Mouse (Mus musculus) limb, embryonic 12.5 days (tissue): ENCODE measurements around the gene Mst1. TPM values are rescaled to one million over a fixed set of nuclear protein-coding genes. Genes with fewer than 3 reads are reported as not detected.

ENCODE experiments used
- ATAC-seq: fragments of 200-750 bp; cut with Nextera tagmentation; 2 replicates; pipeline ENCODE4 v1.8.0; 2017; ENCODE audit warnings: low read depth, moderate TSS enrichment; ENCODE audit not compliant: insufficient number of reproducible peaks, insufficient read depth, low FRiP score, low TSS enrichment
- H3K27ac ChIP-seq: fragments of 300-500 bp; sonication (generic); 2 replicates; pipeline ENCODE4 v1.5.1; 2016; ENCODE audit warnings: mild to moderate bottlenecking, moderate library complexity
- H3K27me3 ChIP-seq: fragments of 300-500 bp; sonication (generic); 2 replicates; pipeline ENCODE4 v1.6.1; 2016; ENCODE audit warnings: mild to moderate bottlenecking, moderate library complexity
- H3K36me3 ChIP-seq: fragments of 300-500 bp; sonication (generic); 2 replicates; pipeline ENCODE4 v1.6.1; 2016; ENCODE audit warnings: mild to moderate bottlenecking, moderate library complexity
- H3K4me1 ChIP-seq: fragments of 300-500 bp; sonication (generic); replicated peaks from 2 replicates; pipeline ENCODE4 v1.6.1; 2016
- H3K4me2 ChIP-seq: fragments of 300-500 bp; sonication (generic); 2 replicates; pipeline ENCODE4 v1.6.1; 2016; ENCODE audit warnings: mild to moderate bottlenecking, moderate library complexity
- H3K4me3 ChIP-seq: fragments of 300-500 bp; sonication (generic); replicated peaks from 2 replicates; pipeline ENCODE4 v1.5.1; 2016; ENCODE audit warnings: mild to moderate bottlenecking
- H3K9ac ChIP-seq: fragments of 300-500 bp; sonication (generic); replicated peaks from 2 replicates; pipeline ENCODE4 v1.6.1; 2016; ENCODE audit warnings: mild to moderate bottlenecking, moderate library complexity
- H3K9me3 ChIP-seq: fragments of 300-500 bp; sonication (generic); 2 replicates; pipeline ENCODE4 v1.6.1; 2016; ENCODE audit warnings: mild to moderate bottlenecking, moderate library complexity
- WGBS: fragments of 180-500 bp; shearing (Covaris S2); methylation state at CpG from one replicate; pipeline ENCODE4 v1.1.7; 2016; 5-methylcytosine and 5-hydroxymethylcytosine counted together
- polyA plus RNA-seq: library from polyadenylated mRNA; unstranded; fragments of >200 nt; fragmentation: Nextera tagmentation; extraction: Ambion mirVana; gene quantifications from 2 replicates; pipeline ENCODE4 v1.2.1, GENCODE M21; 2016

The Mst1 gene
- polyA plus RNA-seq, 1 experiment from 2014 or later = 0.18 TPM

DNA sequence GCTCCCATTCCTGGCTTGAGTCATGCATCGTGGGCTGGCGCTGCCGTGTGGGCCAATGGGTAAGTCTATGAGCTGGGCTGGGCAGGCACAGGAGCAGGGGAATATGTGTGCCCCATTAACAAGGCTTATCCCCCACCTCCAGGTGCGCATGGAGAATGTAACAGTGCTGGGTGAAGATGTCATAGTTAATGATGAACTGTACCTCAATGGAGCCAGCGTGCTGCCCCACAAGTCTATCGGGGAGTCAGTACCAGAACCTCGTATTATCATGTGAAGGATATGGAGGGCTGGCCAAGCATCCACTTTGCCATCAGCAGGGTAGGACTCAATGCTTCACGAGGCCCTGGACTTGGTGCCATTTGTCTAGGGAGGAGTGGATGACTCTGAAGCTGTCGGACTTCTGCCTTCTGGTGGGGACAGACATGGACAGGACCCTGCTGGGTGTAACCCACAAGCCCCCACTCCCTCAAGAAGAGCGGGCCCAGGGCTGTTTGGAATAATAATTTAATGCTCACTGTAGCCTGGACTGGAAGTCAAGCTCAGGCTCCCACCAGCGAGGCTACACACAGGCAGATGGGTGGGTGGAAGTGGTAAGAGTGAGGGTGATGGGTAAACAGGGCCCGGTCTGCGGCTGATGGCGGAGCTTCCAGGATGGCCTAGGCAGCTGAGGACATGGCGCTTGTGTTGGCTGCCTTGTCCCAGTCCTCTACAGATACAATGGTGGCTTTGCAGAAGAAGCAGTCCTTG is 28.9 kb upstream of the Mst1 start:
- H3K4me2 ChIP-seq = no peak overlapping the region
- H3K9me3 ChIP-seq = no peaks in the 10 kb centered on the region
- no peak overlapping the region for H3K9ac ChIP-seq
- no peaks in the 10 kb centered on the region for H3K27me3 ChIP-seq
- peaks cover 68% of the 10 kb centered on the region for H3K36me3 ChIP-seq
- no peak overlapping the region for H3K4me3 ChIP-seq
- H3K4me1 ChIP-seq = peaks cover 26% of the 10 kb centered on the region
- 93% methylated on average over 15 of the region's 15 CpGs for WGBS
- no peak overlapping the region for H3K27ac ChIP-seq
- ATAC-seq = no peak

GRCm38 (mm10) chr9:108051931-108052220 is 28.4 kb upstream of the Mst1 start:
- peaks cover 26% of the 10 kb centered on the region for H3K4me1 ChIP-seq
- no peak overlapping the region for H3K4me2 ChIP-seq
- no peak overlapping the region for H3K27ac ChIP-seq
- ATAC-seq = no peak
- no peaks in the 10 kb centered on the region for H3K27me3 ChIP-seq
- WGBS = 81% methylated on average over 4 of the region's 4 CpGs
- no peaks in the 10 kb centered on the region for H3K9me3 ChIP-seq
- peaks cover 68% of the 10 kb centered on the region for H3K36me3 ChIP-seq
- no peak overlapping the region for H3K9ac ChIP-seq
- no peak overlapping the region for H3K4me3 ChIP-seq

GRCm38 (mm10) chr9:108052411-108052810 is 27.8 kb upstream of the Mst1 start:
- no peak overlapping the region for H3K4me2 ChIP-seq
- H3K27me3 ChIP-seq = no peaks in the 10 kb centered on the region
- peaks cover 26% of the 10 kb centered on the region for H3K4me1 ChIP-seq
- ATAC-seq = no peak
- H3K36me3 ChIP-seq = peaks cover 69% of the 10 kb centered on the region
- no peak overlapping the region for H3K4me3 ChIP-seq
- H3K9ac ChIP-seq = no peak overlapping the region
- H3K27ac ChIP-seq = no peak overlapping the region
- no peaks in the 10 kb centered on the region for H3K9me3 ChIP-seq
- WGBS = 73% methylated on average over 7 of the region's 7 CpGs

DNA sequence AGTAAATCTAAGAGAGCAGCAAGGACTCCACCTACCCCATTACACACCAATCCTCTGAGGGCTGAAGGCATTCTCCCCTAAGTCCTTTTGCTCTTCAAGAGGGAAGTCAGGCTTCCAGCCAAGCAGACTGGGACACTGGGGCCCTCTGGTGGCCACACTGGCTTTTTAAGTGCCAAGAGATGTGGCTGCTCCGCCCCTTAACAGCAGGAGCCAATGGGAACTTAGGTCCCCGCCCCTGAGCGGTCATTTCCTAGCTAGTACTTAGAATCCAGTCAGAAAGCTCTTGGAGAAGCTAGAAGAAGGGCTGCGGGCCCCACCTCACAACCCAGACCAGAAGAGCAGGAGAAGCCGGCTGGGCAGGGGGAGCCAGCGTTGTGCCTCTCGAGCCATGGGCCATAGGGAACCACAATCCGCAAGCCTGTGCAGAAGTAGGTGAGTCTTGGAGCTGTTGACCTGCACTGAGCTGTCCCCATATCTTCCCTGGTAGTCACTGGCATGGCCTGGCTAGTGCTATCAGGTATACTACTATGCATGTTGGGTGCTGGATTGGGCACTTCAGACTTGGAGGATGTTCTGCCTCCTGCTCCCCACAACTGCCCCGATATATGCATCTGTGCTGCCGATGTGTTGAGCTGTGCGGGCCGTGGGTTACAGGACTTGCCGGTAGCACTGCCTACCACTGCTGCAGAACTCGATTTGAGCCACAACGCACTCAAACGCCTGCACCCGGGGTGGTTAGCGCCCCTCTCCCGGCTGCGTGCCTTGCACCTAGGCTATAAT is 27.2 kb upstream of the Mst1 start, which contains the start of gene Amigo3:
Amigo3 (plus strand) TSS at position 275 of the 780 bp plus-strand sequence.
- Histone ChIP-seq H3K9ac (peak within 1 kb of the TSS; percentile 45; the same call in 1 of the 2 replicates), H3K4me2 (peak within 1 kb of the TSS; percentile 48), H3K4me1 (peaks cover 19% of the 10 kb centered on the region), H3K9me3 (no peaks in the 10 kb centered on the region), H3K4me3 (no peak within 1 kb of the TSS; the same call in 1 of the 2 replicates), H3K27me3 (no peaks in the 10 kb centered on the region), H3K27ac (0 out of 2 replicates have a peak within 1 kb of the TSS, but pooled peaks have one; percentile 23), H3K36me3 (peaks cover 71% of the 10 kb centered on the region)
- peak; percentile 9; the same call in 1 of the 2 replicates for ATAC-seq
- 54% methylated on average over 20 of the region's 20 CpGs for WGBS

DNA sequence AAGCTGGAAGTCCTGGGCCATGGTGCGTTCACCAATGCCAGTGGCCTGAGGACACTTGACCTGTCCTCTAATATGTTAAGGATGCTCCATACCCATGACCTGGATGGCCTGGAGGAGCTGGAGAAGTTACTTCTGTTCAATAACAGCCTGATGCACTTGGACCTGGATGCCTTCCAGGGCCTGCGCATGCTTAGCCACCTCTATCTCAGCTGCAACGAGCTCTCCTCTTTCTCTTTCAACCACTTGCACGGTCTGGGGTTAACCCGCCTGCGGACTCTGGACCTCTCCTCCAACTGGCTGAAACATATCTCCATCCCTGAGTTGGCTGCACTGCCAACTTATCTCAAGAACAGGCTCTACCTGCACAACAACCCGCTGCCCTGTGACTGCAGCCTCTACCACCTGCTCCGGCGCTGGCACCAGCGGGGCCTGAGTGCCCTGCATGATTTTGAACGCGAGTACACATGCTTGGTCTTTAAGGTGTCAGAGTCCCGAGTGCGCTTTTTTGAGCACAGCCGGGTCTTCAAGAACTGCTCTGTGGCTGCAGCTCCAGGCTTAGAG is 26.5 kb upstream of the Mst1 start:
- no peak for ATAC-seq
- 90% methylated on average over 15 of the region's 15 CpGs for WGBS
- Histone ChIP-seq H3K4me3 (no peak overlapping the region), H3K36me3 (peaks cover 77% of the 10 kb centered on the region), H3K27me3 (no peaks in the 10 kb centered on the region), H3K27ac (0 out of 2 replicates have a peak overlapping the region, but pooled peaks have one; percentile 23), H3K4me2 (peak overlapping the region; percentile 48; the same call in 1 of the 2 replicates), H3K9ac (peak overlapping the region; percentile 45; the same call in 1 of the 2 replicates), H3K4me1 (peaks cover 14% of the 10 kb centered on the region), H3K9me3 (no peaks in the 10 kb centered on the region)

GRCm38 (mm10) chr9:108054331-108055040 is 25.8 kb upstream of the Mst1 start:
- H3K9me3 ChIP-seq = no peaks in the 10 kb centered on the region
- ATAC-seq = no peak
- peaks cover 12% of the 10 kb centered on the region for H3K4me1 ChIP-seq
- no peak overlapping the region for H3K4me3 ChIP-seq
- no peak overlapping the region for H3K4me2 ChIP-seq
- peaks cover 85% of the 10 kb centered on the region for H3K36me3 ChIP-seq
- H3K27ac ChIP-seq = no peak overlapping the region
- no peaks in the 10 kb centered on the region for H3K27me3 ChIP-seq
- 91% methylated on average over 22 of the region's 22 CpGs for WGBS
- no peak overlapping the region for H3K9ac ChIP-seq

- ATAC-seq = no peak
- Histone ChIP-seq H3K4me2 (no peak overlapping the region), H3K9me3 (no peaks in the 10 kb centered on the region), H3K4me3 (no peak overlapping the region), H3K36me3 (peaks cover 91% of the 10 kb centered on the region), H3K27ac (no peak overlapping the region), H3K27me3 (no peaks in the 10 kb centered on the region), H3K4me1 (peaks cover 7% of the 10 kb centered on the region), H3K9ac (no peak overlapping the region)
- 75% methylated on average over 1 of the region's 1 CpGs for WGBS
Measured at GRCm38 (mm10) chr9:108055061-108055460, 25.2 kb upstream of the Mst1 start.

DNA sequence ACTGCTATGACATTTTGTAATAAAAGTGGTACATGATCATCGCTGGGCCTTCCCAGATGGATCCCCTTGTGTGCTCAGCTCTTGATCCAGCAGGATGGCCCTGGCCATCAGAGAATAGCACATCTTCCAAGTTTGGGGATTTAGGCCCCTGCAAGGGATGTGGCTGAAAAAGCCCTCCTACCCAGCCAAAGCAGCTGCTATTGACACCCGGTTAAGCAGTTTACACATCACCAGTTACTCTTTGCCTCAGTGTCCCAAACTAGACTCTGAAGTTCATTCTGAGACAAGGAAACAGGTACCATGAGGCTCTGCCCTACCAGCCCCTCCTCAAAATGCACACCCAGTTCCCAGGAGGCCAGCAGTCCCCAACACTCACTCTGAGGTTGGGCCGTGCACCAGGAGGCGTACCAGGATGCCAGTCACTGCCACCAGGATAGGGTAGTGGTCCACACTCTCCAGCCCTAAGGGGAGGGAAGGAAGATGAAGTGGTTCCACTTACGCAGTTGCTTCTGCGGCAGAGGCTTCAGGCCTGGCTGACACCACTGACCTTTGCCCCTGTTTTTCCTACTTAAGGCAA is 24.5 kb upstream of the Mst1 start:
- Histone ChIP-seq H3K36me3 (peaks cover 91% of the 10 kb centered on the region), H3K9me3 (no peaks in the 10 kb centered on the region), H3K4me2 (no peak overlapping the region), H3K4me3 (no peak overlapping the region), H3K27ac (no peak overlapping the region), H3K27me3 (no peaks in the 10 kb centered on the region), H3K9ac (no peak overlapping the region), H3K4me1 (peaks cover 6% of the 10 kb centered on the region)
- ATAC-seq = no peak
- 92% methylated on average over 6 of the region's 6 CpGs for WGBS

DNA sequence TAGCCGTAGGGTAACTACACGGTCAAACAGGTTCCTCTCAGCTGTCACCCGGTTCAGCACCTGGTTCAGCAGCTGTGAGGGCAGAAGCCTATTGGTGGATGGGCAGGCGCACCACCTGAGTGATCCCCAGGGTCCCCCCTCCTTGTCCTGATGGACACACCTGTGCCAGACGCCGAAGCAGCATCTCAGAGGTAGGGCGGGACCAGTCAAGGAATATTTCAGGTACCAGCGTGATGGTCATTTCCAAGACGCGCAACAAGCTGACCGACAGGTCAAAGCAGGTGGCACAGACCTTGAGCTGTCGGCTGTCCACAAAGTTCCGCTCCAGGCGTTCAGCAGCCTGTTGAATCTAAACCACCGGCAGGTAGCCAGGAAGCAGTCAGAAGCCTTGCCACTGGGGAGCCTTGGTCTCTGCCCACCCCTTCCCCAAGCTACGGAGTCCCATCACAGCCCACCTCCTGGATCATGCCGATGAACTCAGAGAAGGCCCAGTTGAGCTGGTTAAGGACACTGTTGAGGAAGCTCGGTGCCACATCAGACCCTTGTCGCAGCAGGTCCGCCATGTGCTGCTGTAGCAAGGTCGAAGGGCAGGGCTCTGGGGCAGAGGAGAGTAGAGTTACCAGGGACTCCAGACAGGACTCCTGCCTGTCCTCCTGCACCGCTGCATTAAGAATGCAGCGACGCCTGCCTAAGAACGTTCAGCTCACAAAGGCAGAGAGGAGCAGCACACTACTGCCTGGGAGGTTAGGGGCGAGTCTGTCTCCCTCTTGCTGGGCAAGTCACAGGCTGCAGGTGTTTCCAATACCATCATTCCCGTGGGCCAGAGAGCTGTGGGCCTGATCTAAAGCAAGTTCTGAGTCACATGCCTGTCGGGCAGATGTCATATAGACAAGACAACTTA is 23.6 kb upstream of the Mst1 start:
- WGBS = 79% methylated on average over 28 of the region's 28 CpGs
- no peak overlapping the region for H3K4me3 ChIP-seq
- H3K36me3 ChIP-seq = peaks cover 86% of the 10 kb centered on the region
- H3K4me1 ChIP-seq = peaks cover 6% of the 10 kb centered on the region
- H3K27ac ChIP-seq = no peak overlapping the region
- no peaks in the 10 kb centered on the region for H3K9me3 ChIP-seq
- no peak for ATAC-seq
- no peak overlapping the region for H3K4me2 ChIP-seq
- no peaks in the 10 kb centered on the region for H3K27me3 ChIP-seq
- H3K9ac ChIP-seq = no peak overlapping the region

DNA sequence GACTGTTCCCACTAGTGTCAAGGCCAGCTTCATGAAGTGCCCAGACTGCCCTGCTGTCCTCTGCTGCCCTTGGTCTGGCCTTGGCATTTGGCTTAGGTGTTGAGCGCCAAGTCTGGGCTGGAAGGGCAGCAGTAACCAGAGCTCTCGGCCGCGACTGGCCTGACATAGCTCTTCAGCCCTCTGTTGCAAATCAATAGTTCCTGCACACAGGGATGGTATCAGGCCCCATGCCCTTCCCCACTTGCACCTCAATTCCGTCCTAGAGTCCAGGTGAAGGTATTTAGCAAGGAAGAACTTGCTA is 23.0 kb upstream of the Mst1 start:
- no peak for ATAC-seq

More for the DNA sequence above, 23.0 kb upstream of the Mst1 start:
- Histone ChIP-seq H3K9me3 (no peaks in the 10 kb centered on the region), H3K27me3 (no peaks in the 10 kb centered on the region), H3K9ac (no peak overlapping the region), H3K4me2 (no peak overlapping the region), H3K27ac (no peak overlapping the region), H3K36me3 (peaks cover 86% of the 10 kb centered on the region), H3K4me3 (no peak overlapping the region), H3K4me1 (peaks cover 6% of the 10 kb centered on the region)
- 93% methylated on average over 5 of the region's 5 CpGs for WGBS
